Mouse (Mus musculus): ENCODE measurements around the gene Tnfrsf1b.

DNA sequence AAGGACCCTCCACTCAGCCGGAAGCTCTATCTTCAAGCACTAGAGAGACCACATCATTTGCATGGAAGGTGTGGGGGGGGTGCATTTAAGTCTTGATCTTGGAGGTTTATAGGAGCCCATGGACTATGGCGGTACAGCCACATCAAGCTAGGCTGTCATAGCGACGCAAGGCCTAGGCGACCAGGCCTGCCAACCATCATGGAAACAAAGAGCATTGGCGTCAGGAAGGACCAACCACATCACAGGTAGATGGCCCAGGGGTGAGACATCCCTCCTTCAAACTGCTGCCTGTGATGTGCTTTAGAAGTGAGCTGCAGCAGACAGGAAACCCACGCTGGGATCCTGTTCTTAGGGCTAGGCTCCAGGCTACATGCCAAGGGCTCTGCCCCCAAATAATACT is 10.6 kb downstream of the Tnfrsf1b start:
- TF ChIP-seq GATA1 (IDR thresholded peaks at IDR 0.05; ENCODE audit: borderline replicate concordance, low read length) = no peak
- TF ChIP-seq FLI1 (IDR thresholded peaks at IDR 0.05; ENCODE audit: low read length) = no peak
